Mouse (Mus musculus): ENCODE measurements around the gene Rapgef3.

GRCm38 (mm10) chr15:97789761-97790505 lies 22.2 kb upstream of the Rapgef3 start:
- TF ChIP-seq CTCF (IDR thresholded peaks at IDR 0.05; ENCODE audit: low read depth) = peak; percentile 63
- TF ChIP-seq EP300 (IDR thresholded peaks at IDR 0.05; ENCODE audit: low read depth) = no peak

All from heart, postnatal 0 days (tissue).